Mouse (Mus musculus): Measurements from ENCODE around the gene Mapk1ip1.

DNA sequence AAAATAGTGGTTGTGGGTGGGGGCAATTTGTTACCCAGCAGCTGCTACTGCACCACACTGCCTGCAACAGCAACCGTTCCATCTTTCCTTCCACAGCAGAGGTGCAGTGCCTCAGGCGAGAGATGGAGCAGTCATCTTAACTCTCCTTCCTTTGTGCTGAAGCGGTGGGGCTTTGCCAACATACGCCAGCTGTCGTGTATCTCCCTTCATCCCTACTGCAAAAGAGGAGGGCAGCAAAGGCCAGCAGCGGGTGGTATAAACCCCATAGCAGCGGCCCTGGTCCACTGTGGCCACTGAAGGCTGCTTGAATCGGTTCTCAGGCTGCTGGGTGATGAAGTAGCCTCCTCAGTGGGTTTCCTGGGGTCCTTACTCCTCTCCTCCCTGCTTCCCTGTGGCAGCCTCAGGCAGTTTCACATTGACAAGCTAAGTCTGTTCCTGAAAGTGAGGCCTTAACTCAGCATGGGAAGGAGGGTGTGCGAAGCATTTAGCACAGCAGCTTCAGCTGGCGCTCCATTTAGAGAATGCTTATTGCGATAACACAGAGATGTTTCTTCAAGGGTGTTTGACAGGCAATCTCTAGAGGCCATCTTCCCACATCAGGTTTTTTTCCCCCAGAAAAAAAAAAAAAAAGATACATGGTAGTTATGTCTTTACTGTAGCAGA, 32.7 kb downstream of the Mapk1ip1 start:
- no peak for TF ChIP-seq POLR2A (IDR thresholded peaks at IDR 0.05; ENCODE audit: borderline replicate concordance, low read depth, low read length)
- TF ChIP-seq CTCF (IDR thresholded peaks at IDR 0.05; ENCODE audit: low read depth, low read length), result no peak

All from bone marrow macrophage, adult 2 months (primary cell).